Mouse (Mus musculus) kidney, postnatal 0 days (tissue): ENCODE data around the gene Cat. TPM values are rescaled to one million over a fixed set of nuclear protein-coding genes. Genes with fewer than 3 reads are reported as not detected.

Experiments used
- ATAC-seq: fragments of 200-750 bp; cut with Nextera tagmentation; replicated peaks from 2 replicates; pipeline ENCODE4 v1.8.0; 2017; ENCODE audit warnings: low read depth, moderate number of reproducible peaks, moderate TSS enrichment, moderate library complexity; ENCODE audit not compliant: low FRiP score
- DNase-seq: peaks from one replicate; pipeline ENCODE4 v3.0.0-alpha.2; 2016; ENCODE audit warnings: low spot score
- H3K27ac ChIP-seq: fragments of 300-500 bp; sonication (generic); 2 replicates; pipeline ENCODE4 v1.5.1; 2014; ENCODE audit warnings: mild to moderate bottlenecking
- H3K27me3 ChIP-seq: fragments of 300-500 bp; sonication (generic); 2 replicates; pipeline ENCODE4 v1.6.1; 2014; ENCODE audit warnings: low read length, mixed read lengths; ENCODE audit not compliant: insufficient read depth
- H3K36me3 ChIP-seq: fragments of 300-500 bp; sonication (generic); 2 replicates; pipeline ENCODE4 v1.6.1; 2014; ENCODE audit warnings: low read length, mixed read lengths; ENCODE audit not compliant: insufficient read depth
- H3K4me1 ChIP-seq: fragments of 300-500 bp; sonication (generic); replicated peaks from 2 replicates; pipeline ENCODE4 v1.6.1; 2014; ENCODE audit warnings: antibody characterized with exemption, low read length, mixed read lengths; ENCODE audit not compliant: insufficient read depth
- H3K4me2 ChIP-seq: fragments of 300-500 bp; sonication (generic); 2 replicates; pipeline ENCODE4 v1.6.1; 2014; ENCODE audit warnings: mild to moderate bottlenecking, low read length, moderate library complexity, mixed read lengths
- H3K4me3 ChIP-seq: fragments of 300-500 bp; sonication (generic); replicated peaks from 2 replicates; pipeline ENCODE4 v1.5.1; 2014; ENCODE audit warnings: low read depth, low read length
- H3K9ac ChIP-seq: fragments of 300-500 bp; sonication (generic); 2 replicates; pipeline ENCODE4 v1.6.1; 2014; ENCODE audit warnings: low read depth, low read length
- H3K9me3 ChIP-seq: fragments of 300-500 bp; sonication (generic); replicated peaks from 2 replicates; pipeline ENCODE4 v1.6.1; 2016; ENCODE audit warnings: low read length, inconsistent platforms, mixed read lengths
- CTCF ChIP-seq: IDR thresholded peaks from 2 replicates; pipeline ENCODE4 v1.5.1; 2016; ENCODE audit warnings: antibody characterized with exemption, low read depth, mild to moderate bottlenecking, moderate library complexity
- WGBS: fragments of 180-500 bp; shearing (Covaris S2); extraction: QIAGEN DNeasy Blood & Tissue Kit; methylation state at CpG from one replicate; pipeline ENCODE4 v1.1.7; 2014; 5-methylcytosine and 5-hydroxymethylcytosine counted together
- polyA plus RNA-seq: library from polyadenylated mRNA; unstranded; fragments of >200 nt; fragmentation: Nextera tagmentation; extraction: Ambion mirVana; gene quantifications from 2 replicates; pipeline ENCODE4 v1.2.1, GENCODE M21; 2015

Gene Cat
- polyA plus RNA-seq, 1 experiment from 2014 or later, result 85.1 TPM

DNA sequence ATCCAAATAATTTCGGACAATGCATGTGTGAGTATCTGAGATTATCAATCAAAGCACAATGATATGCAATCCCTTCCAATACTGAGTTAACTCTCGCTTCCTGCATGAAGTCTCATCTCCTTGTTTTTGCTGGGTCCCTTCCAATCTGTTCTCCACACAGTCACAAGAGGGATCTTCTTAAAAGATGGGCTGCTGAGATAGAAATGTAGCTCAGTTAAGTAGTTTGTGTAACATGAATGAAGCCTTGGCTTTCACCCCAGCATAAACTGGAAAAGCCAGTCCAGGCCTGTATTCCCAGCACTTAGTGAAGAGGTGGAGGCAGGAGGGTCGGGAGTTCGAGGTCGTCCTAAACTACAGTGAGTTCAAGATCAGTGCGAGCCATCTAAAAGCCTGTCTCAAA is 38.6 kb downstream of the Cat start:
- no peak for TF ChIP-seq CTCF
- no peak for DNase-seq
- H3K9me3 ChIP-seq, result no peaks in the 10 kb centered on the region
- H3K4me2 ChIP-seq, result no peak overlapping the region
- H3K9ac ChIP-seq, result no peak overlapping the region
- H3K27me3 ChIP-seq, result no peaks in the 10 kb centered on the region
- no peaks in the 10 kb centered on the region for H3K4me1 ChIP-seq
- no peak overlapping the region for H3K27ac ChIP-seq
- 89% methylated on average over 6 of the region's 6 CpGs for WGBS
- no peak for ATAC-seq
- no peak overlapping the region for H3K4me3 ChIP-seq
- H3K36me3 ChIP-seq, result no peaks in the 10 kb centered on the region

DNA sequence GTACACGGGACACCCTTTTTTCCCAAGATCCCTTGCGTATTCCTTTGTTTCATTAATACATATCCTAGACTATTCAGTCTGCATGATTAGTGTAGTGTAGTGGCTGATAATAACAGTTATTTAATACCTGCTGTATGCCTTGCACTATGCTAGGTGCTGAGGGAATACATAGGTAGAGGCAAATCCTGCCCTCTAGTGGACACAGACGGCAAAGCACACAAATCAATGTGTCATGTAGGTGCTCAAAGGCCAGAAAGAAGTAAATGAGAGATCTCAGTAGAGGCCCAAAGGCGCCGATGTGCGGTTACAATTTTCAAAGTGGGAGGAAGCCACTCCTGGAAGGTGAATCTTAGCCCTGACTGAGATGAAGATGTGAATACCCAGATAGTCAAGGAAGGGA is 39.2 kb downstream of the Cat start:
- Histone ChIP-seq H3K4me3 (no peak overlapping the region), H3K27me3 (no peaks in the 10 kb centered on the region), H3K4me2 (no peak overlapping the region), H3K27ac (no peak overlapping the region), H3K36me3 (no peaks in the 10 kb centered on the region), H3K4me1 (no peaks in the 10 kb centered on the region), H3K9me3 (no peaks in the 10 kb centered on the region), H3K9ac (no peak overlapping the region)
- TF ChIP-seq CTCF, result peak; percentile 83
- peak; percentile 49 for DNase-seq
- 65% methylated on average over 6 of the region's 6 CpGs for WGBS
- ATAC-seq, result no peak; the same call in 1 of the 2 replicates

DNA sequence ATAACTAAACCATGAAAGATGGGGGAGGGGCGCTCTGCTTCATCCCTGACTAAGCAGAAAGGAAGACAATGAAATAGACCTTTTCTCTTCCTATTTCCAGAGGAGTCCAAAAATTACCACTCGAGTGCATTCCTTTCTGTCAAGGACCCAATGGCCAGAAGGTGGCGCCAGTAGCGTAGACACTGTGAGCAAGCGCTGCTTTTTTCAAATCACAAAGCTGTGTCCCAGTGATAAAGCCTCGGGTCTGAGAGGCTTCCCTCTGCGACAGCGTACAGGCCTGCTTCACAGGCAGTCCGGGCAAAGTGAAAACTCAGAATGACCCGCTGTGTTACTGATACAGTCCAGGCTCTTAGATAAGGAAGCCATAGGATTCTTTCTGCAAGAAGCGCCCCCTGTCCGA is 45.2 kb downstream of the Cat start:
- peak overlapping the region; percentile 40; the same call in 1 of the 2 replicates for H3K9ac ChIP-seq
- H3K36me3 ChIP-seq, result no peaks in the 10 kb centered on the region
- H3K27ac ChIP-seq, result no peak overlapping the region
- H3K4me1 ChIP-seq, result peaks cover 4% of the 10 kb centered on the region; the same call in 1 of the 2 replicates
- TF ChIP-seq CTCF, result peak; percentile 88
- peak overlapping the region; percentile 49 for H3K4me2 ChIP-seq
- DNase-seq (peak; percentile 94), ATAC-seq (0 out of 2 replicates have a peak, but pooled peaks have one; percentile 35)
- H3K27me3 ChIP-seq, result no peaks in the 10 kb centered on the region
- no peak overlapping the region for H3K4me3 ChIP-seq
- WGBS, result 3% methylated on average over 12 of the region's 12 CpGs
- no peaks in the 10 kb centered on the region for H3K9me3 ChIP-seq

DNA sequence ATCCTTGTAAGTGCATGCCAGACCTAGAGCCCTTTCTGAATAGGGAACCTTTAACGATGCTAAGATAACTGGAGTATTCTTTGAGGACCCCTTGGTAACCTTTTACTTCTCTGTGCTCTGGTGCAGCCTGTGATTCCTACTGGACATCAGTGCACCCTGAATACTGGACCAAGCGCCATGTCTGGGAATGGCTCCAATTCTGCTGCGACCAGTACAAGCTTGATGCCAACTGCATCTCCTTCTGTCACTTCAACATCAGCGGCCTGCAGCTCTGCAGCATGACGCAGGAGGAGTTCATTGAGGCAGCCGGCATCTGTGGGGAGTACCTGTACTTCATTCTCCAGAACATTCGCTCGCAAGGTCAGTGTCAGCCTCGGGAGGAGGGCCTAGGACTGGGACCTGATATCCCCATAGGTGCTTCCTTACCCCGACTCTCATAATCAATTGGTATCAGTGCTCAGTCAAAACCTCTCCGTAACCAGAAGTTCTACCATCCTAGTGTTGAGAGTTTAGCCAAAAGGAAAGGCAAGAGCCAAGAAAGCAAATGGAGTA is 45.8 kb downstream of the Cat start:
- no peaks in the 10 kb centered on the region for H3K9me3 ChIP-seq
- DNase-seq (no peak), ATAC-seq (no peak)
- no peak overlapping the region for H3K27ac ChIP-seq
- no peak overlapping the region for H3K9ac ChIP-seq
- no peaks in the 10 kb centered on the region for H3K27me3 ChIP-seq
- TF ChIP-seq CTCF, result no peak
- 92% methylated on average over 11 of the region's 11 CpGs for WGBS
- H3K4me2 ChIP-seq, result no peak overlapping the region
- H3K4me3 ChIP-seq, result no peak overlapping the region
- no peaks in the 10 kb centered on the region for H3K36me3 ChIP-seq
- peaks cover 4% of the 10 kb centered on the region; the same call in 1 of the 2 replicates for H3K4me1 ChIP-seq

DNA sequence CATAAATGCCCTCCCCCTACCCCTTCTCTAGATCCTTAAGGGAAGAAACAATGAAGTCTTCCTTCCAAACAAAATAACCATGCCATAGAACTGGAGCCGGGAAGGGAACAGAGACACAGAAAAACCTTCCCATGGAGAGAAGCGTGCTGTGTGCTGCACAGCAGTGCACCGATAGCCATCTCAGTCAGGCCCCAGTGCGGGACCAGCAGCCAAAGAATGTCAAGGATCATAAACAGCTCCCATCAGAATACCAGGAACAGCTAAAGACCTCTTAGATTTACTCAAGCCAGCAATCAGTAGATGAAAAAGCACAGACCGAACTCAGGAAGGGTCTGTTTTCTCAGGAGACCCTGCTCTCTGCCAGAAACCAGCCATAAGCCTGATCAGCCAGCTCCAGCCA is 48.4 kb downstream of the Cat start:
- DNase-seq, result peak; percentile 69
- WGBS, result 12% methylated on average over 5 of the region's 5 CpGs
- H3K4me2 ChIP-seq, result no peak overlapping the region
- H3K27ac ChIP-seq, result peak overlapping the region; percentile 79
- H3K9ac ChIP-seq, result no peak overlapping the region
- H3K27me3 ChIP-seq, result no peaks in the 10 kb centered on the region
- peak; percentile 60 for ATAC-seq
- no peaks in the 10 kb centered on the region for H3K36me3 ChIP-seq
- H3K4me1 ChIP-seq, result peaks cover 4% of the 10 kb centered on the region; the same call in 1 of the 2 replicates
- no peaks in the 10 kb centered on the region for H3K9me3 ChIP-seq
- H3K4me3 ChIP-seq, result no peak overlapping the region
- no peak for TF ChIP-seq CTCF

DNA sequence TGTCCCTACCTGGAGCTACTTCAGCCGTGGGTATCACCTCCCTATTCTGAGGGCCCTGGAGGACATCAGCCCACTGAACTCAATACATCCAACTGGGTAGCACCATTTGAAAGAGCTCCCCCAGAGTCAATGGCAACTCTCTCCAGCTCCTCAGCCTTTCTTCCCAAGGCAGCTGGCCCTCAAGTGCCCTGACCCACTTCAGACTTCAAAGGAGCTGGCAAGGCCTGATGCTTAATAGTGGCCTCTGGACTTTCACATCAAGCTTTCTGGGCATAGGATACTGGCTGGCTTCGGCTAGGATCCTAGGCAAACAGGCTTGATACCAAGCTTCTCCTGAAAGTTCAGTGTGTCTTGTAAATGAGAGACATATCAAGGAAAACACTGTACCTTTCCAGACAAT is 49.9 kb downstream of the Cat start:
- ATAC-seq, result no peak
- 76% methylated on average over 2 of the region's 2 CpGs for WGBS
- DNase-seq, result no peak
- Histone ChIP-seq H3K27ac (no peak overlapping the region), H3K4me2 (no peak overlapping the region), H3K27me3 (no peaks in the 10 kb centered on the region), H3K9me3 (no peaks in the 10 kb centered on the region), H3K4me3 (no peak overlapping the region), H3K36me3 (no peaks in the 10 kb centered on the region), H3K4me1 (peaks cover 4% of the 10 kb centered on the region; the same call in 1 of the 2 replicates), H3K9ac (no peak overlapping the region)
- no peak for TF ChIP-seq CTCF
